Mouse (Mus musculus) frontal cortex, postnatal 10 days (tissue): ENCODE measurements around the gene Kcnh3.

ENCODE experiments used
- DNase-seq, 2 experiments: peaks; one replicate each; pipeline ENCODE4 v3.0.0; 2022; ENCODE audit warnings: low spot score in 2 of 2, mixed read lengths in 1 of 2

The Kcnh3 gene

DNA sequence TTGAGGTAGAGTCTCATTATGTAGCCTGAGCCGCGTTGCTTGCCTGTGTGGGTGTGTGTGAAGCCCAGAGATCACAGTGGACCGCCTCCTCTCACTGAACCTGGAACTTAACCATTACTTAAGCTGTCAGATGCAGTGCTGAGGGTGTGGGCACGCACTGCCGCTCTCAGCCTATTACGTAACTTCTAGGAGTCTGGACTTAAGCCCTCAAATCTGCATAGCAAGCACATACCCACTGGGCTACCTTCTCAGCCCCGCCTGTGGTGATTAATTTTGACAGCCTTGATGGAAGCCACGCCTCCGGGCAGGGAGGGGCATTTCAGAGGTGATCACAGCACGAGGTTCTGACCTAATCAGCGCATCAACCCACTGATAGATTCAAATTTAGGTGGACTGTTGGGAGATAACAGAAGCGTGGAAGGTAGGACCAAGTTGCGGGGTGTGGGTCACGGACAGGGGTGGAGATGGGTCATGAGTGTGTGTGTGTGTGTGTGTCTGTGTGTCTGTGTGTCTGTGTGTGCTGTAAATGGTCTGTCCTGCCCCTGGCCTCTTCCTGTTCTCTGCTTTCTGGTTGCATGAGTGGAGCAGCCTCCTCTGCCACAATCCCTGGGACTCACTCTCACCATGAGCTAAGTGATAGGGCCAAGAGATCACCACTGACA is 60.0 kb downstream of the Kcnh3 start:
- no peak for DNase-seq

DNA sequence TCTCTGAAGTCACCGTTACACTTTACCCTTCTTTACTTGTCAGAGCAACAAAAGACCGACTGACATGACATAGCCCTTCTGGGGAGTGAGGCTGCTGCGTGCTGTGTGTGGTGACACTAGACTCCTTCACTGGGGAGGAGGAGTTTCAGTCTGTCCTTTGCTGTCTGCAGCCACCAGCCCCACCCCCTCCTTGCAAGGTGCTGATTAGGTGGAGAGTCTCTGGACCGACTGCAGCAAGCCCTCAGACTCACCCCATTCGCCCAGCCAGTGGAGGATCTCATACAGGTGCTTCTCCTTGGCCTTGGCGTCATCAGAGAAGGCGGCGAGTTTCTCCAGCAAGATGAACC is 60.5 kb downstream of the Kcnh3 start:
- DNase-seq = no peak

DNA sequence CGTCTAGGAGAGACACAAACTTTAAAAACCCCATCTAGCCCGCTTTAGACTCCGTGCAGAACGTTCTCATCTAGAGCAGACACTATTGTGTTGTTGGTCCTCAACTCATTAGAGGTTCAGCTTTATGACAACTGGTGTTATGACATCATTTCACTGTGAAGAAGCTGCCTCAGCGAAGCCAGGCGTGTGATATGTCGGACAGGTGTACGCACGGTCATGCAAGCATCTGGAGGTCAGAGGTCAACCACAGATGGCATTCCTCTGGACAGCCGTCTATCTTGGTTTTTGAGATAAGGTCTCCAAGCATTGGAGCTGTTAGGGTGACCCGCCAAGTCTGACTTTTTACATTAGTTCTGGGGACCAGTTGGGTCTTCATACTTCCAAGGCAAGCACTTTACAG is 65.9 kb downstream of the Kcnh3 start:
- no peak for DNase-seq
